Mouse (Mus musculus) layer of hippocampus, adult 11-12 months (tissue): Measurements from ENCODE around the gene Cox7a2.

Experiments
- DNase-seq: peaks from one replicate; pipeline ENCODE4 v3.0.0; 2022; ENCODE audit warnings: low spot score

Gene Cox7a2

DNA sequence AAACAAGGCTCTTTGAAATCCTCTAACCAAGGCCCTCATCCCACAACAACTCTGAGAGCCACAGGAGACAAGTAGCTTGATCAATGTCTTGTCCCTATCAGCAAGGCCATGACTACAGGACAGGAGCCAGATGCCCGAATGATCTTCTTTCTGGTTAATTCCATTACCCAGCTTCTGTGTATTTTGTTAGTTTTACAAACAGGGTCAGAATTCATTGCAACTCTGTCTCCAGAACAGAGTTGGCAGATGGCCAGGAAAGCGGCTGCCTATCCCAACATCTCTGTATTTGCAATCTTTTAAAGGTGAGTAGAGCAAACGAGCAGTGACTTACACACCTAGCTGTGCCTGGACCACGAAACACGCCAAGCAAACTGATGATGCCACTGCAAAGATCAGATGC, 29.4 kb downstream of the Cox7a2 start:
- DNase-seq = no peak

DNA sequence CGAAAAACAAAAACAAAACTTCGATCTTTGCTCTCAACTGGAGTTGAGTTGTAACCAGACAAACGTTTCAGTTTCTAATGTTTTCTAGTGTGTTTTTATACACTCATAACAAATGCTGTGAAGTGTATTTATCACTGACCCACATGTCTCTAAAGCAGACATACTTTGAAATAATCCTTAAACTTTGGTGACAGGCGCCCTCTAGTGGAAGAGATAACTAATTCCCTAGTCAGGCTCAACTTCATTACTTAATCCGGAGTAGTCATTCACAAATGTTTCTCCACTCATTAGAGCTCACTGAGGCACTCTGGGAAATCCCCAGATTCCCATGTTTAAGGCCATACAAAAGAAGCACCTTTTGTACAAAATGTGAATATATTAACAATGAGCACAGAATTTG, 36.6 kb downstream of the Cox7a2 start:
- DNase-seq = peak; percentile 35

DNA sequence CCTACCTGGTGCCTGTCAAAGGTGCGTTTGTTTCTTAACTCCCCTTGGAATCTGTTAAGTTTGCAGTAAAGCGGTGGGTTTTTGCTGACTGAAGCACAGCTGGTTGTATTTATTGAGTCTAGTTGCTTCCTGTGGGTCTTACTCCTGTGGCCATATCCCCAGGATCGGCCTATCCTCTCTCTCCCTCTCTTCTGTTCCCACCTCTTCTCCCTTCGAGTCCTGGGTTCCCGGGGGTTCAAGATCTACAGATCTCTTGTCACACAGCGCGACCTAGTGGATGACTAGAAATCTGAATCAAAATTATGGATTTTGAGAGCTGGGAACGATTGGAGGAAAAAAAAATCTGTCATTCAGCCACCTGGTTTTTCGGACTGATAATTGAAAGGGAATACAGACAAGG, 38.6 kb downstream of the Cox7a2 start:
- peak; percentile 54 for DNase-seq

DNA sequence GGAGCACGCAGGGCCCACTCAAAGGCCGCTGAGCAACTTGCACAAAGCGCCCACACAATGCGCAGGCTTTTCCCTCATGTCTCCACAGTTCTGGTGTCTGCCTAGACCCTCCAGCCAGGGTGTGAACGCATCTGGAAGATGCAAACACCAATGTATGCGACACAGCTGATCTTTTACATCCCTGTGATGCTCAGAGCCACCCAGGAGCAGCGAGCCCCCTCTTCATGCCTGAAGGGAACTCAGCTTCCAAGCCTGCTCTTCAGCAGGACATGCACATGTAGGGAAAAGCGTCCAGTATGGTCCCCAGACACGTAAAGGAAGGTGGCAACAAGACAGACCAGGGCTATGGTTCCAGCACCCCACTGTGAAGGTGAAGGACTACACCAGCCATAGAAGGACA, 39.5 kb downstream of the Cox7a2 start:
- DNase-seq = no peak

DNA sequence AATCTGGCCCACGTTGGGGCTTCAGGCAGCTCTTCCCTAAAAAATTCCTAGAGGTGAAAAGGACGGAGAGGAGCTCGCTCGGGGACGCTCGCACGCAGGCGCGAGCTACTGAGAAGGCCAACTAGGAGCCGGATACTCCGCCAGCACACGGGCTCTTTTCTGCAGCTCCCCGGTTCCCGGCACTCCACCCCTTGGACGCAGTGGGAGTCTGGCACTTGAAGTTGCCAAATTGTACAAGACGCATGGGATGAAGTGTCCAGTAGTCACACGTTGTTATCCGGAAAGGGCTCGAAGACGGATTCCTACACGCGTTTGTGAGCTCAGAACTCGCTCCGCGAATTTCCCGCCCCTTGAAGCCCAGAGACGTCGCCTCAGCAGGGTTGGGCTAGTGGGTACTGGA, 40.2 kb downstream of the Cox7a2 start:
- DNase-seq = no peak

DNA sequence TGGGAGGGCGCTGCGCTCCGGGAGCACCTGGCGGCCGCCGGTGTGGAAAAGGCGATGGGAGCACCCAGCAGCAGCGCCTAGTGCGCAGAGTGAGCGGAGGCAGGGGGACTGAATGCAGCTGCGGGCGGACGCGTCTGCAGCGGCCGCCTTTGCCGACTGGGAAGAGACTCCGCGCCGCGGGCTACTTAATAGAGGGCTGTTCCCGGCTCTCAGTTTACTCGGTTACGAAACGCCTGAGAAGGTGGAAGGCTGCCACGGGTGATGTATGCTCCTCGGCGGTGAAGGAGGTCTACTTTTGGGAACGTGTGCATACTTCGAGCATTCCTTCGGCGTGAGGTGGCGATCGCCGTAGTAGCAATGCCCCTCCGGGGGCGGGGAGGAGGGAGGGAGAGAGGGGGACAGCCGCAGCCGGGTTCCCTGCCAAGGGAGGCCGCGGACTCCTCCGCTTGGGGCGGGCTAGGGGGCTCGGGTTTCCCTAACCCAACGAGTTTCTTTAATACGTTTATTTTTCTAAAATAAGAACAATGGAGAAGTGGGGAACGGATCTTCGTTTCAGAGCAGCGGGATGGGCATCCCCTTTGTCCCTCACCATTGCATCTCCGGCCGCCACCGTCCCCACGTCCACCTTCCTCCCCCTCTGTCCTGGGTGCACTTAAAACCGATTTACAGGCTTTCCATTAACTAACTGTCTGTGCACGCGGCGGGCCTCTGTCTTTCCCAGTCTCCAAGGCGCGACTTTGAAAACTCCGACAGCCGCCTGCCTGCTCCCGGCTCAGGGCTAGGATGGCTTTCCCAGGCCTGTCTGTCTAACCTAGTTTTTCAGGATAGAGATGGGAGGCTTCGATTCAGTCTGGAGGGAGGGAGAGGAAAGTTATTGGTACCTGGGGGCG, 41.0 kb downstream of the Cox7a2 start, which contains the start of gene Col12a1:
Gene Col12a1, minus strand, starts transcription at position 351 of the 890 bp plus-strand sequence.
- DNase-seq = no peak

DNA sequence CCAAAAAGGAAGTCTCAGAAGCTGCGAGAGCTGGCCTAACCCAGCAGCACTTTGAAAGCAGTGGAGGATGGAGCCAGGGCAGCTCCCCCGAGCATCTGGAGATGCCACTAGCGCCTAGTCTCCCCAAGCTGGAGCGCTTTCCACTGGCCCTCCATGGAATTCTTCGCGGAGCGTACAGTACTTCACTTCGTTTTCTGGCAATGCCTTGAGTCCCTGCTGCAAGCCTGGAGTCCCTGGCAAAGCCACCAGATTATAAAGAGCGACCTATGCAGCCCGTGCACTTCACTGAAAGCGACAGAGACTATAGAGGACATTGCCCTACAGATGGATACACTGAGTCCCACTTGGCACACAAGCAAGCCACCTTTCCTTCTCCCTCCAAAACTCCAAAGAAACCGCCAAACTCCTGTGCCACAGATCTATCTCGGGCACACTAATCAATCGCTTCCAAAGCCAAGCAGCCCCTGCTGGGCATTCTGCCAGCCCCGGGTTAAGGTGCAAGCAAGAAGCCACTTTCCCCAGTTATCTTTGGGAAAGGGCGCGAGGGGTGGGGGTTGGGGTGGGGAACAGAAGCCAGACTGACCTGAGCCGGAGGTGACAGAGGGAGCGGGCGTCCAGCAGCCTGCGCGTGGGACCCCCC, 41.7 kb downstream of the Cox7a2 start:
- DNase-seq = no peak

DNA sequence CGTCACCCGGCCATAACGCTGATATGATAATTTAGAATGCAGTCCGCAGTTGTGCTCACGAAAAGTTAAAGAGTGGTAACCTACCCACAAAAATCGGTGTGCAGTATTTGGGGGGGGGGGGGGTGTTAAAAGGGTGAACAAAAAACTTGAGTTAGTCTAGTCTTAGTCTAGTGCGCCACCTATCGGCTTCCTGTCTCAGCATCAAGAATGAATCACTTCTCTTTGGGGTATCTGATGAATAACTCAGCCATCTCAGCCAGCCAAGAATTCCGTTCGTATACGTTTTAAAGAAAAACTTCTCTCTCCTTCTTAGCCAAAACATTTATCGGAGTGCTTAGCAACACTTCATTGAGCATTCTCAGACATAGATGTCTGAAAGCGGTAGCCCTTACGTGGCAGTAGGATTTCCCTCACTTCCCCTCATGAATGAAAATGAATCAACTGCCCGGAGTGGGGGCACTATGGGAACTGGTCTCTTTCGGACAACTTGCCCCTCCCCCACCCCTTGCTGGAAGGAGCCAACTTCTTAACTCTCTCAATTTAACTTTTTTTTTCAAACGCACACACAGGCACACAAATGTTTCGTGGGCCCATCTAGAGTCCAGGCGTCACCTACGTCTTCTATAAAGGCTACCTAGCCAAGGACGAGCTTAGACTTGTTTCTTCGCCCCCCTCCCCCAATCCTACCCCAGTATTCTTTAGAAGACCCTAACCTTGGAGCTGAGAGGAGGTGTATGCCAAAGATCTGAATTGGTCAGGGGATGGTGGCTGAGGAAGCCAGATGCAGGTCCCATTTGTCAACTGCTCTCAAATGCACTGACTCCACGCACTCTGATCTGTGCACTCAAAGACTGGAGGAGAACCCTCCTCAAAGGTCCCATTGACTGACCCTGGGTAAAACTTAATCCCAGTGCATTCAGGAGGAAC, 42.5 kb downstream of the Cox7a2 start:
- DNase-seq = peak; percentile 68

DNA sequence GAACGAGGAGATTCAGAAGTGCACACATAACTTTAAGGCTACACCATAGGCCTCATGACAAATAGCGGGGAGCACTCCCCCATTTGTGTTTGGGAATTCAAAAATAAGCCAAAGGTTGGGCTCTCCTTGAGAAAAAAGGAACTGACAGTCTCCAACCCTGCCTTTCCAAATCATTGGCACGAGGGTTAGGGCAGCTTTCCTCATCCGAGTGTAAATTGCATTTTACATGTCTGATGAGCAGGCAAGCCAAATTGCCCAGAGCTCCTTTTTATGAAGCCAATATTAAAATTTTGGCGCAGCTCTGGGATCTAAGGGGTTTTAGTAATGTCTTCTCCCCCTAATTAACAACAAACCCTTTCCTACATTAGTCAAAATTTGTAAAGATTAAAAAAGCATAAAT, 43.2 kb downstream of the Cox7a2 start:
- DNase-seq = no peak

DNA sequence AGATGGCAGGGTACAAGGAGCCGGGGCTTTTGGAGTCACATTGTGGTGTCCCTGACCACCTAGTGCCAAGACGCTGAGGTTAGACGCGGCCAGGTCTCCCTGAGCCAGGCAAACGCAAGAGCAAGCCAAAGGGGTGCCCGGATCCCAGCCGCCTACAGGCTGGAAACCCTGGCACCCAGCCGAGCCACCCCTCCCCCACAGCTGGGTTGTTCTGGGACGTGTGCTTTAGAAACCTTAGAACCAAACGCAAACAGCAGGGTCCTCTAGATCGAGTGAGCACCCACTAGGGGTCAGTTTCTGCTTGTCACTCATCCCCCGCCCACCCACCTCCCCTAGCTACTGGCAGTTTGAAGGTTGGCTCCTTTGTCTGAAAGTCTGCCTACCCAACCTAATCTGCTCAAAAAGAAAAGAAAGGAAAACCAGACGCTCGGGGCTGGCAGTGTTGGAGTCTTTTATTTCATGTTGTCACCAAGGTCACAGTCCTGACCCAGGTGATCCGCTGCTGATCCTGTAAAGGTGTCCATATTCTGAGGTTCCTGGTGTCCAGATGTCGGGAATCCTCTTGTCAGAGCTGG, 45.1 kb downstream of the Cox7a2 start:
- peak; percentile 22 for DNase-seq
